Mouse (Mus musculus) 3T3-L1 (cell line): Measurements from ENCODE around the gene Cnnm4.
"Not testable (repeated sequence)": the region's sequence is repeated elsewhere in the genome, so short reads cannot be mapped to it uniquely, and the experiment has no call there.

Experiments
- DNase-seq: peaks from one replicate; pipeline ENCODE4 v3.0.0-alpha.2; 2015; ENCODE audit warnings: low read depth, low spot score

Cnnm4 gene

DNA sequence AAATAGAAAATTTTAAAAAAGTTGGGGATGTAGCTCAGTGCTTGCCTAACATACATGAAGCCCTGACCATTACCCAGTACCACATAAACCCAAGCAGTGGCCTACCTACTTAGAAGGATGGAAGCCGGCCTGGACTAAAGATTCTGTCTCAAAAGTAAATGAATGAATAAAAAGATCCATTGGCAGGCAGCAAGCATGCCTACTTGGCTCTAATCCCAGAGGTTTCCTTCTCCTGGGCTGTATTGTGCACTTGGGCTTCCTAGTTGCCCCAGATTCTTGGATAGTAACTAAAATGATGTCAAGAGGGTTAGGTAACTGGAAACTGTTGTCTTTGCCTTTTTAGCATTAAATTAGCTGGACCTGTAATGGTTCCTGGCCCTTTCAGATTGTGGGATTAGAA, 41.9 kb downstream of the Cnnm4 start:
- DNase-seq: peak; percentile 30

DNA sequence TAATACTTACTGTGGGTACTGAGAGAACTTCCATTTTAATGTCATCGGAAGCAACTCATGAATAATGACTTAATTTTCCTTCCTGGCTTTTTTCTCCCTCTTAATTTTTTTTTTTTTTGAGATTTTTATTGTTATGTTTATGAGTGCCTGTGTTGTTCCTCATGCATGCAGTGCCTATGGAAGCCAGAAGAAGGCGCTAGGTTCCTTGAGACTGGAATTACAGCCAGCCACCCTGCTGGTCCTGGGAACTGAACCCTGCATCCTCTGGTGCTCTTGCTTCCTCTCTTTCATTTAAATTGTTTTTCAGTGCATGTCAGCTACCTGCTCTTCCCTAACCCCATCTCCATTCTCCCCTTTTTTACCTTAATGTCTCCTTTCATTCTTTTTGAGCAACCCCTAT, 42.3 kb downstream of the Cnnm4 start:
- DNase-seq: peak; percentile 68

DNA sequence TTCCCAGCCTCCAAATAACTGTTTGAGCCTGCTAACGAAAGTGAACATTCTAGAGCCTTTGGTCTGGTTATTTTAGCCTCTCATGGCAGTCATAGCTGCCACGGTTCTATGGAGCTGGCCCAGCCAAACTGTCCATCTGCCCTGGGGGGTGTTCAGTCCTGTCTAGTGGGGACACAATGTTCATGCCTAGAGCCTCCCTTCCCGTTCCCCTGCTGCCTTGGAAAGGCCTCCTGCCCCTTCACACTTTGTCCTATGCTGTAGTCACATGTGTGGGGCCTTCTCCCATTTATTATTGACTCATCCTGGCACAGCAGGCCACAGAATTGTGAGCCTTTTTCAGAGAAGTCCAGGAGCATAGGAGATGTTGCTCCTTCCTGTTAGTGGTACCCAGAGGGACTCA, 46.8 kb downstream of the Cnnm4 start:
- DNase-seq: no peak

DNA sequence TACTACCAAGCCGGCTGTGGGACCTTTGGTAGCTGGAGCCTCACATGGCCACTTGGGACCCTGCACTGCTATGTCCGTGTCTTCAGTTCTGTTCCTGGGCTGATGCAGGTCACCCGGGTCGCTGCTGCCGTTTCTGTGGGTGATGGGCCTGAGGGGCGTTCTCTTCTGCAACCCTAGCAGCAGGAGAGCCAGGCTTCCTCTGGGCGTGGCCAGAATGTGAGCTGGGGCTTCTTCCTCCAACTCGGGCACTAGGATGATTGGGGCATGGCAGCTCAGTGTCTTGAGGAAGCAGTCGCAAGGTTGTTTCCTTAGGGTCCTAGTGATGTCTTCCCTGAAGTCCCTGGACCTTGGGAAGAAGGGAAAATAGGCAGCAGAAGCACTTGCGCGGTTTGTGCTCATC, 48.2 kb downstream of the Cnnm4 start:
- DNase-seq: no peak

GRCm38 (mm10) chr1:36522210-36522609, 50.8 kb downstream of the Cnnm4 start:
- no peak for DNase-seq

DNA sequence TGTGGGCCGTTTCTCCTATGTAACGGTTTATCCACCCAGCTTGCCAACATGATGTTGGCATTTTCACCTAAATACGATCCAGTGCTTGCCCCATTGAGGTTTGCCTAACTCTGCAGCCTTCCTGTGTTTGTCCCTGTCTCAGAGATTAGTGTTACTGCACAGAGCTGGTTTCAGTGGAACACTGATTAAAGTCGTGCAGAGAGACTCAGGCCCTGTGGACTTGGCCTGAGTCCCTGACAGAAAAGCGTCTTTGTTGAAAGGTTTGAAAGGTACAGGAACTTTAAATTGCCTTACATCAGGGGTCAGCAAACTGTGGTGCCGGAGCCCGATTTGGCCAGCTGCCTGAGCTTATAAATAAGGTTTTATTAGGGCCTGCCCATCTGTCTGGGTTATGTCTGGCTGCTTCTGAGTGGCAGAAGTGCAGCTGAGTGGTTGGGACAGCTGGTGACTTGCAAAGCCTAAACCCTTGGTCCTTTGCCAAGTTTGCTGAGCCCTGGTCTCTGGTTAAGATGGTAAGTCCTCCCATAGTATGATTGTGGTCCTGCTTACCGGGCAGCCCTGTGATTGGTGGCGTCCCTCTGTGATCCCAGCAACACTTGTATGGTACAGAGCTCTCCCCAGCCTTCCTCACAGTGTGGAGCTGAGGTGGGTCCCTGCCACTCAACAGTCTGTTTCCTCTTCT, 52.1 kb downstream of the Cnnm4 start:
- DNase-seq: no peak

- no peak for DNase-seq
Measured at GRCm38 (mm10) chr1:36524058-36524457, 52.6 kb downstream of the Cnnm4 start.

- no peak for DNase-seq
Measured at GRCm38 (mm10) chr1:36525774-36526173, 54.4 kb downstream of the Cnnm4 start.

DNA sequence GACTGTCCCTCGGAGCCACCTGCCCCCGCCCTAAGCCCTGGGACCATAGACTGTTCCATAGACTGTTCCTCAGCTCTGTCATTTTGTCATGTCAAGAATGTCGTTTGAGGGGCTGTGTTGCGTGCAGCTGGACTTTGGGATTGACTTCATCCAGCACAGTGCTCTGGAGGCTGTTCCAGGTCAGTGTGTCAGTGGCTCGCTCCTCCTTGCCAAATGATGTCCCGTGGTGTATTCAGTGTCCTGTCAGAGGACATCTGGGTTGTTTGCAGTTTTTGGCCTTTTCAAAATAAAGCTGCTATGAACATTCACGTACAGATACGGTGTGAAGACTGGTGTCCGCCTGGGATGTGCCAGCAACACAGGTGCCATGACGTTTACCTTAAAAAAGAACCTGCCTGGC, 55.5 kb downstream of the Cnnm4 start:
- DNase-seq: no peak

- no peak for DNase-seq
Measured at GRCm38 (mm10) chr1:36528351-36528750, 56.9 kb downstream of the Cnnm4 start.

DNA sequence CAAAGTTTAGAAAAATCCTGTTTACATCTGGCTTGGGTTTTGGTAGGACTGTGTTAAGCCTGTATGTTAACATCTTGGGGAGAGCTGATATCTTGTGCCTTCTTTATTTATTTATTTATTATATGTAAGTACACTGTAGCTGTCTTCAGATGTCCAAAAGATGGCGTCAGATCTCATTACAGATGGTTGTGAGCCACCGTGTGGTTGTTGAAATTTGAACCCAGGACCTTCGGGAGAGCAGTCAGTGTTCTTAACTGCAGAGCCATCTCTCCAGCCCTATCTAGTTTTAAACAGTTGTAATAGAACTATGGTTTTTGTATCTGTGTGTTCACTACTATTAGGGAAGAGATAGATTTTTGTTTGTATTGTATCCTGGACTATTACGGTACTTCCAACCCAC, 57.9 kb downstream of the Cnnm4 start:
- DNase-seq: no peak

- no peak for DNase-seq
Measured at GRCm38 (mm10) chr1:36529875-36530274, 58.5 kb downstream of the Cnnm4 start.

- no peak for DNase-seq
Measured at GRCm38 (mm10) chr1:36530485-36530884, 59.1 kb downstream of the Cnnm4 start.

- no peak for DNase-seq
Measured at GRCm38 (mm10) chr1:36530962-36531361, 59.5 kb downstream of the Cnnm4 start.

DNA sequence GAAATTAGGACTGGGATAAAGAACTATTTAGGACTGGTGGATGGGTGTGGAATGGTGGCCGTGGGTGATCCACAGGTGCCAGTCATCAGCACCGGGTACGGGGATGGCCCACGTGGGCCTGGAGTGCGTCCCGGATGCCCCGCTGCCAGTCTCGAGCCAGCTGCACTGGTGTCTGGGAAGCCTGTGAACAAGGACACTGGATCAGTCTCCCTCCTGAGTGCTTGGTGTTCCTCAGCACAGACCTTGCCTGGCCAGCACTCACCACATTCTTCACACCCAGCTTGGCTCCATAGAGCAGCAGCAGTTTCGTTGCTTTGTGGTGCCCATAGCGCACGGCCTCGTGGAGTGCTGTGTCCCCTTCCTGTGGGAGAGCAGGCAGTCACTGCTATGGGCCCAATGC, 60.0 kb downstream of the Cnnm4 start:
- no peak for DNase-seq

DNA sequence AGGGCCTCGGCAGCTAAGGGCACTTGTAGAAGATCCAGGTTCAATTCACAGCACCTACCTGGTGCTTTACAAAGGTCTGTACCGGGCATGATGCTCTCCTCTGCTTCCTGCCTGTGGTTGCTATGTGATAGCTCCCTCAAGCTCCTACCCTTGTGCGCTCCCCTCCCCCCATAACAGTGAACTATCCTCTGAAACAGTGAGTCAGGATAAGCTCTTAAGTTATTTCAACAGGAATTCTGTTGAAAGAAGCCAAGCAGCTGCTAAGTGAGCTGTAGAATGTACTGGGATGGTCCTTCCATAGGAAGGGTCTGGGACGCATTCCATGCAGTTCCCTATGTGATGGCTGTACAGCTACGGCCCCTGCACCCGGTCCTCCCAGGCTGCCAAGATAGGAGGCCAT, 62.1 kb downstream of the Cnnm4 start:
- no peak for DNase-seq

DNA sequence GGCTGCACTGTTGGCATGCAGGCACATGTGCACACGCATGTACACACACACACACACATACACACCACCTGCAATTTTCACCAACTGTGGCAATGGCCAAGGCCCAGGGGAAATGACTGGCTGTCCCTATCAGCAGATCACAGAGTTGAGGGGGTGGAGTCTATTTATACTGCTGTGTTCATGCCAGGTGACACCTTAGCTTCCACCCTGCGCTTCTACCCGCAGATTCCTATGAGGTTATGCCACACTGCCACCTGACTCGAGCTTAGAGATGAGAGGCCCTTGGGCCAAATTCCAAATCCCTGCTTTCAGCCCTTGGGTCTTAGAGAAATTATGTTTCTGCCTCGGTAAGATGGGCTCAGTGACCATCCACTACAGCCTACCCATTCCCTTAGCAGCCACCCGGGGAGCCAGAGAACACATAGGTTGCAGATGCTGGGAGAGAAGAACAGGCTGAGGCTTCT, 63.2 kb downstream of the Cnnm4 start:
- no peak for DNase-seq

- DNase-seq: peak; percentile 16
Measured at GRCm38 (mm10) chr1:36535477-36536396, 64.3 kb downstream of the Cnnm4 start.

GRCm38 (mm10) chr1:36536397-36536728, 64.9 kb downstream of the Cnnm4 start:
- DNase-seq: no peak

GRCm38 (mm10) chr1:36536783-36537182, 65.4 kb downstream of the Cnnm4 start, which contains the start of gene Ankrd23:
TSS of gene Ankrd23 (minus strand) at chr1:36536883.
- DNase-seq: not testable (repeated sequence)

DNA sequence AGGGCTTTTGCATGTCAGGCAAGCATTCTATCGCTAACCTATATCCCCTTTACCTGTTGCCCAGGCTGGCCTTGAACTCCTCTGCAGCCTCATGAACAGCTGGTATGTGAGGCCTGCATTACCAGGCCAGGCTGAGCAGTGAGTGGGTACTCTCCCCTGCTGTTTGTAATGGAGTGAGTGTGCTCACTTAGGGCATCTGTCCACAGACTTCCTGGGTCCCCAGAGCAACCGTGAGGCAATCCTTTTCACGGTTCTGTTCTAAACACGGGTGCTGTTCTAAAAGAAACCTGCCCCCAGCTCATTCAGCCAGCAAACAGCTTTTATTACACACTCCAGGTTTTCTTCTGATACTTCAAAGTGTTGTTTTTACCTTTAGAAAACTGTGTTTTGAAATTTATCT, 67.3 kb downstream of the Cnnm4 start:
- DNase-seq: no peak

- DNase-seq: no peak
Measured at GRCm38 (mm10) chr1:36539186-36539585, 67.8 kb downstream of the Cnnm4 start, which contains the start of gene Gm42417. TSS of gene Gm42417 (minus strand) at chr1:36539429.

DNA sequence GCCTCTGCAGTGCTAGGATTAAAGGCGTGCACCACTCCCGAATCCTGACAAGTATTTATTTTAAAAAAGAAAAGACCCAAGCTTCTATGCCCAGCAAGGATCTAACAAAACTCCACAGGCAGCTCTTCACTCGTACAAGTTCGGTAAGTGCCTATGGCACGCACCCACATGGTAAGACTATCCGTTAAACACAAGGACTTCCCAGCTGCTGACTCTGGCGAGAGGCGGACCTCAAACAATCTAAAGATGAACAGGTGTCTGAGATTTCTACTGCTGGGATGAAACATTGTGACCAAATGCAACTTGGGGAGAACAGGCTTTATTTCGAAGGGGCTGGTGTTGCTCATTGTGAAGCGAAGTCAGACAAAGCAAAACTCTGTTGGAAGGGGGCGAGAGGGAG, 68.7 kb downstream of the Cnnm4 start:
- no peak for DNase-seq
